Mouse (Mus musculus) embryonic fibroblast, embryonic 13.5 days (primary cell): ENCODE measurements around the gene Prpsap2. TPM values are rescaled to one million over a fixed set of nuclear protein-coding genes. Genes with fewer than 3 reads are reported as not detected.
A peak's percentile ranks its signal among the peaks of the same experiment; 100 is the strongest.
"Not testable (repeated sequence)": the region's sequence is repeated elsewhere in the genome, so short reads cannot be mapped to it uniquely, and the experiment has no call there.

Experiments
- H3K27ac ChIP-seq: 2 replicates; pipeline ENCODE4 v1.5.1; 2012; ENCODE audit warnings: low read length, control low read depth, inconsistent platforms; ENCODE audit not compliant: insufficient read depth
- H3K4me1 ChIP-seq: 2 replicates; pipeline ENCODE4 v1.6.1; 2011; ENCODE audit warnings: low read length; ENCODE audit not compliant: control insufficient read depth, insufficient read depth
- H3K4me3 ChIP-seq: 2 replicates; pipeline ENCODE4 v1.5.1; 2011; ENCODE audit warnings: mild to moderate bottlenecking, control low read depth, low read length; ENCODE audit not compliant: insufficient read depth
- CTCF ChIP-seq: IDR thresholded peaks from 2 replicates; pipeline ENCODE4 v1.5.1; 2011; ENCODE audit warnings: mild to moderate bottlenecking, control low read depth, low read length, moderate library complexity, borderline replicate concordance; ENCODE audit not compliant: insufficient read depth
- POLR2A ChIP-seq: IDR thresholded peaks from 2 replicates; pipeline ENCODE4 v1.6.1; 2011; ENCODE audit warnings: low read depth, mild to moderate bottlenecking, control low read depth, low read length, moderate library complexity
- polyA plus RNA-seq: library from polyadenylated mRNA; stranded (reverse); fragments of >200 nt; gene quantifications from 2 replicates; pipeline ENCODE4 v1.2.4, GENCODE M21; 2011; ENCODE audit warnings: low read depth; ENCODE audit not compliant: missing spikeins, insufficient read length

Gene Prpsap2
- 17.6 and 23.3 TPM in 2 replicates for polyA plus RNA-seq

GRCm38 (mm10) chr11:61761584-61762407, at the start of gene Prpsap2:
TSS of gene Prpsap2 (minus strand) at chr11:61762088.
- Histone ChIP-seq H3K4me1 (peaks cover 4% of the 10 kb centered on the region), H3K4me3 (peak within 1 kb of the TSS; percentile 50), H3K27ac (no peak within 1 kb of the TSS)
- TF ChIP-seq POLR2A, result peak; percentile 86
- no peak for TF ChIP-seq CTCF

- Histone ChIP-seq H3K4me3 (no peak overlapping the region), H3K4me1 (no peaks in the 10 kb centered on the region), H3K27ac (no peak overlapping the region)
- TF ChIP-seq CTCF (no peak), POLR2A (no peak)
Measured at GRCm38 (mm10) chr11:61809793-61810192, 47.9 kb upstream of the Prpsap2 start.

DNA sequence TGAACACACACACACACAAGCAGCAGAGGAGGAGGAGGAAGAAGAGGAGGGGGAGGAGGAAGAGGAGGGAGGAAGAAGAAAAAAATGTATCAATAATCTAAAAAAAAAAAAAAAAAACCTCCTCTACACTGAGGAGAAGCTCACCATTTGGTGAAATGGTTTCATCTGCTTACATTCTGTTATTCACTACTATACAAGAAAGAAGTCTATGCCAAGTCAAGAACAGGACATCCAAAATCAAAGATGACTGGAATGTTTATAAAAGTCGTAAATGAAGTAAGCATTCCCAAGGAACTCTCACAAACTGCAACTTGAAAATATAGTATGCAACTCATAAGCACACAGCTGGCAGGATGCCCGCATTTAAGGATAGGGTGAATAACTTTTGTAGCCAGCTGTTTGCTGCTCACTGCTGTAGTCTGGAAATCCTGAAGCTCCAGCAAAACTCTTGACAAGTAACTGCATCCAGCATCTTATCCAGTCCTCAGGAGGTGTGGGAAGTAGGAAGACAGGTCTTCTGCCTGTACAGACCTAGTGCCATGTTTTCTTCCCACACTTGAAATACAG, 46.7 kb upstream of the Prpsap2 start:
- TF ChIP-seq CTCF, result no peak
- no peak for TF ChIP-seq POLR2A
- H3K4me3 ChIP-seq, result no peak overlapping the region
- H3K27ac ChIP-seq, result no peak overlapping the region
- no peaks in the 10 kb centered on the region for H3K4me1 ChIP-seq

- Histone ChIP-seq H3K27ac (no peak overlapping the region), H3K4me3 (no peak overlapping the region), H3K4me1 (no peaks in the 10 kb centered on the region)
- TF ChIP-seq POLR2A (no peak), CTCF (no peak)
Measured at GRCm38 (mm10) chr11:61793441-61793840, 31.6 kb upstream of the Prpsap2 start.

GRCm38 (mm10) chr11:61788550-61788949, 26.7 kb upstream of the Prpsap2 start:
- H3K27ac ChIP-seq, result no peak overlapping the region
- no peak overlapping the region for H3K4me3 ChIP-seq
- TF ChIP-seq POLR2A (no peak), CTCF (no peak)
- H3K4me1 ChIP-seq, result no peaks in the 10 kb centered on the region

DNA sequence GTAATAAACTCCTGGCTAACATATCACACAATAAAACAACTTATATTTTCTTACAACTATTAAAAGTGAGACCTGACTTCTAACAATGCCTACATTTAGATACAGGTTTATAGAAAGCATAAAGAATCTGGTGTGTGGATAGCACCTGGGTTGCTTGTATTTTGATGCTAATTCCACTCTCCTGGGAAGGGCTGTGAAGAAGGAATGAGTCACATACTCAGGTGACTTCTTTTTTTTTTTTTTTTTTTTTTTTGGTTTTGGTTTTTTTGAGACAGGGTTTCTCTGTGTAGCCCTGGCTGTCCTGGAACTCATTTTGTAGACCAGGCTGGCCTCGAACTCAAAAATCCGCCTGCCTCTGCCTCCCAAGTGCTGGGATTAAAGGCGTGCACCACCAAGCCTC, 20.6 kb upstream of the Prpsap2 start:
- not testable (repeated sequence) for H3K4me1 ChIP-seq, H3K4me3 ChIP-seq, H3K27ac ChIP-seq

DNA sequence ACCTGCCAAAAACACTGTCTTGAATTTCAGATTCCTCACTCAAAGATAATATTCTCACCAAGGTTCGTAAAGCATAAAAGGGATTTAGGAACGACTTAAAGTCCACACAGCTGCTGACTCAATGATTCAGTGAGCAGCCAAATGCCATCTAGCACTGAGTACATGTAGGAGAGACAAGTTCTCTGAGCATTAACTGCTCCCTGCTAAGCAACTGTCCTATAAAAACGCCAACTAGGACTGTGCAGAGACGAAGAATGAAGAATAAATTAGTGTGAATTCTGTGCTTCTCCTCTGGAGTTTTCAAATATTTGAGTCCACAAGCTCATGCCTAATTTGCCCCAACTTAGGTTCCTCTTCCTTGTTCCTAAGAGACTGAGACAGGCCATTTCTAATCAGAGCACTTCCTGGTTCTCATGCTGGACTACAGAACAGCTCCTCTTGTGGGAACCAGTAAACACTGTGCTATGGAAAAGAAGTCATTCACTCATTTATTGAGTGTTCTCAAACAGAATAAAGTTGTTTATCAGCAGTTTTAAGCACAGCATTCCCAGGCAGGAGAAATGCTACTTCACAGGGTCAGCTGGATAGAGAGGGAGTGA, 12.8 kb upstream of the Prpsap2 start:
- no peak for TF ChIP-seq CTCF
- no peak for TF ChIP-seq POLR2A
- H3K4me3 ChIP-seq, result no peak overlapping the region
- no peaks in the 10 kb centered on the region for H3K4me1 ChIP-seq
- no peak overlapping the region for H3K27ac ChIP-seq

DNA sequence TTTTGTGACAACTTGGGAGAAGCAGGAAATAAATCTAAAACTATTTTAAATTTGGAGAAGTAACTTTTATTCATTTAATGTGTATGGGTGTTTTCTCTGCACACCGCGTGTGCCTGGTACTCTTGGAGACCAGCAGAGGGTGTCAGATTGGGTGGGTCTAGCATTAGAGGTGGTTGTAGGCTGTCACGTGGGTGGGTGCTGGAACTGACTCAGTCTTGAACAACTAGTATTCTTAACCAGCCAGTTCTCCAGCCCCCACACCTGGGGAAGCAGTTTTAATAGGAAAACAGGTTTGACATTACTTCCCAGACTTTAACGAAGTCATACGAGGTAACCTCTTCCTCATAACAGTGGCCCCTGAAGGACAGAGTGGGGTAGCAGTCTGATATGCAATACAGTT, 1.4 kb downstream of the Prpsap2 start:
- Histone ChIP-seq H3K27ac (no peak overlapping the region), H3K4me3 (peak overlapping the region; percentile 28; the same call in 1 of the 2 replicates), H3K4me1 (peaks cover 4% of the 10 kb centered on the region)
- no peak for TF ChIP-seq POLR2A
- no peak for TF ChIP-seq CTCF

- Histone ChIP-seq H3K4me3 (no peak overlapping the region), H3K4me1 (peaks cover 4% of the 10 kb centered on the region), H3K27ac (no peak overlapping the region)
- TF ChIP-seq POLR2A (no peak), CTCF (no peak)
Measured at GRCm38 (mm10) chr11:61757151-61757550, 4.7 kb downstream of the Prpsap2 start.

- Histone ChIP-seq H3K4me1 (no peaks in the 10 kb centered on the region), H3K4me3 (no peak overlapping the region), H3K27ac (no peak overlapping the region)
- TF ChIP-seq CTCF (no peak), POLR2A (no peak)
Measured at GRCm38 (mm10) chr11:61751612-61752011, 10.3 kb downstream of the Prpsap2 start.

GRCm38 (mm10) chr11:61747161-61747560, 14.7 kb downstream of the Prpsap2 start:
- no peak overlapping the region for H3K27ac ChIP-seq
- TF ChIP-seq CTCF, result no peak
- no peak for TF ChIP-seq POLR2A
- no peak overlapping the region for H3K4me3 ChIP-seq
- H3K4me1 ChIP-seq, result no peaks in the 10 kb centered on the region
